Mouse (Mus musculus): ENCODE measurements around the gene Cryzl2.

Cryzl2 gene

GRCm38 (mm10) chr1:157524775-157525174 is 66.4 kb downstream of the Cryzl2 start:
- DNase-seq (ENCODE audit: low read depth in 2 of 2, low spot score in 2 of 2) = no peak

- no peak for DNase-seq (ENCODE audit: low read depth in 2 of 2, low spot score in 2 of 2)
Observed at GRCm38 (mm10) chr1:157525692-157526354, 67.4 kb downstream of the Cryzl2 start.

DNA sequence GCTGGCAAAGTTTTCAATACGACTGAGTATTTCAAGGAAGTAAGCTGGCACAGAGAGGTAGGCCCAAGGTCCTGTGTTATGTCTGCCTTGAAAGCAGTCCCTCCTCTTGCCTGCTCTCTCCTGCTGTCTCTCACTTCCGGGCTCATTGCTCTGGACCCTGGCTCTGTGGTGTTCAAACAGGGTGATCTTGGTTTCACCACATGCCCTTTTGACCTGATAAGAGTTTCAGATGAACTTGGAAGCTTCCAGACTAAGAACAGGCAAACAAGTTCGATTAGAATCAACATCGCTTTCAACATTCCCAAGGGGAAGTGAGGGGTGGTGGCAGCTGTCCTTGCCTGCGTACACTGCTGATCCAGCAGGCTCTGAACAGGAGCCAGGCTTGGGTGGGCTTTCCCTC is 68.2 kb downstream of the Cryzl2 start:
- DNase-seq (ENCODE audit: low read depth in 2 of 2, low spot score in 2 of 2) = no peak

DNA sequence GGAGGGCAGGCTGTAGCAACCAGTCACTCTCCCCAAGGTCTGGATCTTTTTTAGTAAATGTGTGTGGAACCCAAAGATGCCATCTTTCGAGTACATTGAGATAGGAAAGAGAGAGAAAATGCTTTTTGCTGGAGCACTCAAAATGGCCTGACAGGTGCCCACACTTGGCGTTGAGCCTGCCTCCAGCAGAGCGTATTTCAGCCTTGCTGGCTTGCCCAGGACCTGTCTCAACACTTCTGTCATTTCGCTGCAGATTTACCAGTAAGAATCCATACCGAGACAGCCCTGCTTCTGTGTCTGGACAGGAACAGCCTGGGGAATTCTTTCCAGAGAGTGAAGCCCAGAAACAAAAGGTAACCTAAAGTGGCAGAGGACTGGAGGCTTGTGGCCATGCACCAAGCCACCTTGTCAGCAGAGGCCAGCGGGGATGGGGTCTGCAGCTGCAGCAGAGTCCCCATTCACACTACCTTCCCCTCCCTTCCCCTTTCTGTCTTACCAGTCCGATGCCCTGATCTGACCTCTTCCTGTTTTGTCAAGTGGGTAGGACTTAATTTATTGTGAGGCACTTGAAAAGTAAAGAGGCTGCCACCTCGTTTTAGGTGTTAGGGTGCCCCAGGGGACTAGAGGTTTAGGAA is 74.6 kb downstream of the Cryzl2 start:
- DNase-seq (ENCODE audit: low read depth in 2 of 2, low spot score in 2 of 2) = no peak

DNA sequence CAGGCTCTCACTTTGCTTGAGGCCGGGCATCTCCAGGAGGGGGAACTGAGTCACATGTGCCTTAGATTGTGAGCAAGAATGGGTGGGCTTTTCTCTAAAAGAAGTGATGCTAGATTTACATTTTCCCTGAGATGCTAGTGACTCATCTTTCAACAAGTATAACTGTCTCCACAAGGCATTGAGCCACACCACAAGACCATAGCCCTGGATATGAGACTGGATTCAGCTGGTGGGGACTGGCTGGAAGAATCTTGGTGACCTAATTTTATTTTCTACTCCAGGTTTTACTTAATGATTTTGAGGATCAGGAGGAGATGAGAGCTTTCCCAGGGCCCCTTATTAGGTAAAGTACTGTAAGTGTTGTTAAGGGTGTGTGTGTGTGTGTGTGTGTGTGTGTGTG is 77.2 kb downstream of the Cryzl2 start:
- DNase-seq (ENCODE audit: low read depth in 2 of 2, low spot score in 2 of 2) = no peak

GRCm38 (mm10) chr1:157536471-157536870 is 78.1 kb downstream of the Cryzl2 start:
- no peak for DNase-seq (ENCODE audit: low read depth in 2 of 2, low spot score in 2 of 2)

DNA sequence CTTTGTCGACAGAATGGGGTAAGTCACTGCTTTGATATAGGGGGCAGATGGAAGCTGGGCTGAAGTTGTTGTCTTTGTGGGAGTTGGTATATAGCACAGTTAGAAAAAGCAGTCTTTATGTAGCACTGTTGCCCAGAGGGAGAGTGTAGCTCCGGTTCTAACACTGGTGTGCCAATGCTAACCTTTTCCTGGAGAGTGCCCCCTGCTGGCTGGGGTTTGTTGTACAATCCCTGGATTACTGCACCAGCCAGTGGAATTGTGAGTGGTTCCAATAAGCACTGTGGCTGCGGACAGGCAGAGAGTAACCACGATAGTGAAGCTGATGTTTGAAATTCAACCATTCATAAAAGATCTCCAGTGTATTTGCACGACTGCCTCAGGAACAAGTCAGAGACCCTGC is 79.3 kb downstream of the Cryzl2 start:
- DNase-seq (ENCODE audit: low read depth in 2 of 2, low spot score in 2 of 2) = no peak

Measured in CD8-positive naive resting alpha-beta T cell, adult 2 months (primary cell).